8 mouse cellular contexts compared by ENCODE assay signal in the genomic region with DNA sequence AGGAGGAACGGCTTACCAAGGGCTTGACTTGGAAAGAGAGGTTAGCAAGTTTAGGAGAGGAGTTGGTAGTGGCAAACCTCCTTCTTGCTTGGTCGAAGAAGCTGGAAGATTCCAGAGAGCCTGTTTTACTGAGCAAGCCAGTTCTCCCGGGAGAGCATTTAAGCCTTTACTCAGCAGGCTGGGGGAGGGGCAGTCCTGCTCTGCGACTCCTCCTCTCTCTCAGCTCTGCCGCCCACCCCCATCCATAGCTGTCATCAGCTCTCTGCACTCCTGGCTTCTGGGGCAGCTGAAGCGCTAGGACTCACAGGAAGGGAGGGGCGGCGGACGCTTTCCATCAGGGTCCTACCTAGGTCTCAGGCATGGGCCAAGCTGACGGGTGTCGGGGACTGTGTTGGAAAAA. TPM values are rescaled to one million over a fixed set of nuclear protein-coding genes. Genes with fewer than 3 reads are reported as not detected.
A peak's percentile ranks its signal among the peaks of the same experiment; 100 is the strongest.
DNase-seq lines count a peak whose midpoint lies in the region; ATAC-seq and TF ChIP-seq lines count a peak whose summit lies in the region.

No protein-coding gene starts in this region.

- peak; percentile 88 for ATAC-seq in forebrain, embryonic 12.5 days (ENCODE audit: low FRiP score)
- peak; percentile 58; the same call in 1 of the 2 replicates for ATAC-seq in hindbrain, embryonic 15.5 days (ENCODE audit: low FRiP score, low read depth)
- no peak for ATAC-seq in liver, embryonic 15.5 days (ENCODE audit: insufficient read depth)

- TF ChIP-seq POLR2A in CH12.LX (IDR thresholded peaks at IDR 0.05; ENCODE audit: low read depth, low read length): no peak

- 11% methylated on average over 11 of the region's 11 CpGs for WGBS in forebrain, embryonic 12.5 days
- WGBS in hindbrain, embryonic 15.5 days: 9% methylated on average over 11 of the region's 11 CpGs
- 23% methylated on average over 11 of the region's 11 CpGs for WGBS in liver, embryonic 15.5 days (ENCODE audit: insufficient replicate concordance)

- H3K79me2 ChIP-seq in CH12.LX (replicated peaks; ENCODE audit: control insufficient read depth, extremely low read depth, insufficient read depth, poor library complexity, severe bottlenecking): no peaks in the 10 kb centered on the region

- DNase-seq in adrenal gland, postnatal 36 days: peak; percentile 31 to 70
- DNase-seq in adrenal gland, adult 2 months: no peak
- DNase-seq in CH12.LX (ENCODE audit: extremely low read depth): no peak
- DNase-seq in retina, postnatal 7 days (ENCODE audit: low read depth, low spot score): peak; percentile 53
- no peak for DNase-seq in thymus, postnatal 0 days (ENCODE audit: low spot score)

- no peaks in the 10 kb centered on the region for H3K27me3 ChIP-seq in CH12.LX (replicated peaks)
- 0 out of 2 replicates have a peak, but pooled peaks cover 2% of the 10 kb centered on the region for H3K27me3 ChIP-seq in forebrain, embryonic 12.5 days
- H3K27me3 ChIP-seq in hindbrain, embryonic 15.5 days: no peaks in the 10 kb centered on the region
- H3K27me3 ChIP-seq in liver, embryonic 15.5 days: no peaks in the 10 kb centered on the region

- no peaks in the 10 kb centered on the region for H3K9me3 ChIP-seq in CH12.LX (replicated peaks; ENCODE audit: low read length)
- no peaks in the 10 kb centered on the region for H3K9me3 ChIP-seq in forebrain, embryonic 12.5 days
- H3K9me3 ChIP-seq in hindbrain, embryonic 15.5 days: no peaks in the 10 kb centered on the region
- no peaks in the 10 kb centered on the region for H3K9me3 ChIP-seq in liver, embryonic 15.5 days (replicated peaks)

- H3K4me2 ChIP-seq in CH12.LX (ENCODE audit: insufficient read depth, low read depth, poor library complexity, severe bottlenecking): no peak overlapping the region
- H3K4me2 ChIP-seq in forebrain, embryonic 12.5 days: peak overlapping the region; percentile 37
- H3K4me2 ChIP-seq in hindbrain, embryonic 15.5 days: peak overlapping the region; percentile 42
- H3K4me2 ChIP-seq in liver, embryonic 15.5 days: 0 out of 2 replicates have a peak overlapping the region, but pooled peaks have one; percentile 10

- in situ Hi-C loops in CH12.LX (cut with MboI; ENCODE audit: low pct_ligation_motif_present, low pct_unique_long_range_greater_than_20kb, low sequenced_read_pairs): no loop called here

- H3K4me1 ChIP-seq in CH12.LX (ENCODE audit: control insufficient read depth in 1 of 2, insufficient read depth in 2 of 2): peaks cover 27 to 47% of the 10 kb centered on the region in 2 experiments
- H3K4me1 ChIP-seq in forebrain, embryonic 12.5 days: peaks cover 36% of the 10 kb centered on the region
- peaks cover 37% of the 10 kb centered on the region for H3K4me1 ChIP-seq in hindbrain, embryonic 15.5 days (replicated peaks)
- H3K4me1 ChIP-seq in liver, embryonic 15.5 days (replicated peaks): peaks cover 35% of the 10 kb centered on the region

- no peak for TF ChIP-seq RAD21 in CH12.LX (IDR thresholded peaks at IDR 0.05; ENCODE audit: low read depth, low read length)

- no peak for TF ChIP-seq CTCF in CH12.LX (conservative IDR thresholded peaks at IDR 0.05 in 1 of 2, IDR thresholded peaks at IDR 0.05 in 1 of 2; ENCODE audit: low read depth in 2 of 2, low read length in 2 of 2)

- H3K4me3 ChIP-seq in CH12.LX (replicated peaks in 1 of 3; ENCODE audit: low read depth in 2 of 3, low read length in 2 of 3, poor library complexity in 1 of 3): no peak overlapping the region
- no peak overlapping the region for H3K4me3 ChIP-seq in forebrain, embryonic 12.5 days (replicated peaks)
- H3K4me3 ChIP-seq in hindbrain, embryonic 15.5 days: no peak overlapping the region
- no peak overlapping the region for H3K4me3 ChIP-seq in liver, embryonic 15.5 days (replicated peaks)

- peak overlapping the region; percentile 8; the same call in 1 of the 2 replicates for H3K9ac ChIP-seq in CH12.LX (ENCODE audit: insufficient read depth, low read depth)
- H3K9ac ChIP-seq in forebrain, embryonic 12.5 days: no peak overlapping the region
- no peak overlapping the region for H3K9ac ChIP-seq in hindbrain, embryonic 15.5 days
- H3K9ac ChIP-seq in liver, embryonic 15.5 days: no peak overlapping the region

- H3K36me3 ChIP-seq in CH12.LX (replicated peaks in 1 of 2; ENCODE audit: control insufficient read depth in 1 of 2, insufficient read depth in 1 of 2, low read length in 1 of 2): no peaks in the 10 kb centered on the region
- H3K36me3 ChIP-seq in forebrain, embryonic 12.5 days (replicated peaks): no peaks in the 10 kb centered on the region
- H3K36me3 ChIP-seq in hindbrain, embryonic 15.5 days: no peaks in the 10 kb centered on the region
- H3K36me3 ChIP-seq in liver, embryonic 15.5 days (replicated peaks): no peaks in the 10 kb centered on the region

- dilution Hi-C loops in CH12.LX (cut with MboI; ENCODE audit: extremely low pct_ligation_motif_present, extremely low pct_unique_long_range_greater_than_20kb, low sequenced_read_pairs): no loop called here

- no peak for TF ChIP-seq EP300 in CH12.LX (IDR thresholded peaks at IDR 0.05; ENCODE audit: low read length)

- no peak overlapping the region for H3K27ac ChIP-seq in CH12.LX (ENCODE audit: insufficient read depth, low read depth)
- H3K27ac ChIP-seq in forebrain, embryonic 12.5 days: peak overlapping the region; percentile 56
- H3K27ac ChIP-seq in hindbrain, embryonic 15.5 days (replicated peaks): peak overlapping the region; percentile 65
- H3K27ac ChIP-seq in liver, embryonic 15.5 days (replicated peaks): no peak overlapping the region

TF ChIP-seq in CH12.LX, 34 proteins besides CTCF, POLR2A, EP300 and RAD21:
- TF ChIP-seq CHD2 (IDR thresholded peaks at IDR 0.05; ENCODE audit: low read length) (peak; percentile 63; the same call in 1 of the 2 replicates), ELF1 (IDR thresholded peaks at IDR 0.05; ENCODE audit: low read depth, low read length) (no peak)

RNA-seq across cellular contexts. Expression of gene Irf2bpl, which starts 28.9 kb away (rescaled TPM):
- total RNA-seq in adrenal gland, postnatal 36 days (2021): 10 to 100 TPM; 47.3 to 64.5 TPM
- 10 to 100 TPM; 51.1 to 79.5 TPM for total RNA-seq in adrenal gland, adult 2 months (2021)
- 121 and 122 TPM in 2 replicates for polyA plus RNA-seq in adrenal gland, adult 2 months (2012; rRNA removed)
- 19.6 and 21.4 TPM in 2 replicates for total RNA-seq in CH12.LX (2012; rRNA removed)
- 7.0 and 8.2 TPM in 2 replicates for total RNA-seq in CH12.LX (2014; rRNA removed)
- 10.2 and 12.1 TPM in 2 replicates for polyA plus RNA-seq in CH12.LX (2012; ENCODE audit: insufficient read length, low read depth)
- polyA plus RNA-seq in forebrain, embryonic 12.5 days (2016; fragmentation: Nextera tagmentation; extraction: Ambion mirVana): 74.8 and 81.9 TPM in 2 replicates
- polyA plus RNA-seq in hindbrain, embryonic 15.5 days (2015; fragmentation: Nextera tagmentation; extraction: Ambion mirVana): 72.9 and 87.3 TPM in 2 replicates
- 2.8 and 3.1 TPM in 2 replicates for polyA plus RNA-seq in liver, embryonic 15.5 days (2015; fragmentation: Nextera tagmentation; extraction: Ambion mirVana)
- polyA plus RNA-seq in thymus, postnatal 0 days (2015; fragmentation: Nextera tagmentation; extraction: Ambion mirVana): 13.1 and 15.5 TPM in 2 replicates

Comparison
In these comparisons a context has a peak if more than half of its experiments do, and no peak if none do; other contexts are left out.
1. DNase-seq: peak in adrenal gland, postnatal 36 days (2 of 2) and retina, postnatal 7 days (single experiment); none in adrenal gland, adult 2 months (single experiment), CH12.LX (single experiment) and thymus, postnatal 0 days (single experiment).
2. H3K27ac ChIP-seq: peak in forebrain, embryonic 12.5 days (single experiment) and hindbrain, embryonic 15.5 days (single experiment); none in CH12.LX (single experiment) and liver, embryonic 15.5 days (single experiment).